Mouse (Mus musculus): Measurements from ENCODE around the gene Lman1l.

Lman1l gene

GRCm38 (mm10) chr9:57617556-57618169 is 2.9 kb downstream of the Lman1l start:
- DNase-seq: no peak

DNA sequence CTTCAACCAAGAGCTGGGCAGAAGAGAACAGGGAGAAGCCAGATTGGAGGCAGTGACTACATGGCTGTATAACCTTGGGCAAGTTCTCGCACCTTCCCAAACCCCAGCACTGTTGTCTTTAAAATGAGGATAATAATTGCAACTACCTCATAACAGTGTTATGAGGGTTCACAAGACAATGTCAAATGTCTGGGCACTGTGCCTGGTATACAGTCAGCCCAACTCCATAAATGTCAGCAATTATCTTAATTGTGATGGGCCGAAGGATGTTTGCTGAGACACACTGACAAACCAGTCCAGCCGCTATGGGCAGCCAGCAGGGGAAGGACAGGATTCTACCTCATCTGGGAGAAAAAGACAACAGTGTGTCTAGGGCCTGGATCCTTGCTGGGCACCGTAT is 5.8 kb downstream of the Lman1l start:
- no peak for DNase-seq

- no peak for DNase-seq
Measured at GRCm38 (mm10) chr9:57613975-57614374, 6.6 kb downstream of the Lman1l start.

- DNase-seq: no peak
Measured at GRCm38 (mm10) chr9:57612587-57612986, 8.0 kb downstream of the Lman1l start.

DNA sequence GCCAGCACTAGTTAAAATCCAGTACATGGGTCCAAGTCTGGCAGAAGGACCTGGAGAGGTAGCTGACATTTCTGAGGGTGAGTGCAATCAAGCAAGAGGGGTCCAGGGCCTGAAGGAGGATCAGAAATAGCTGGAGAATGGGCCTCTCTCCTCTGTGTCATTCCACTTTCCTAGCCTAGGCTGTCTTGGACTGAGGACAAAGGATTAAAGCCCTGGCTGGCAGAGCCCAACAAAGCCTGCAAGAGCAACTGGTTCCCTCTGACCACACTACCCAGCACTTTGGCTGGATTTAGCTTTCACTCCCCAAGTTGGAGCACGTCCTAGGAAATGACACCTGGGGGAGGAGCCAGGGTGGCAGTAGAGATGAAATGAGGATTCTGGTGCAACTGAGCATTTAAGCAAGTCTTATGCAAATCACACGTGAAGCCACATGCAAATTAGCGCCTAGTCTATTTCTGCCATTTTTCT is 10.2 kb downstream of the Lman1l start:
- no peak for DNase-seq

GRCm38 (mm10) chr9:57609803-57610202 is 10.8 kb downstream of the Lman1l start:
- no peak for DNase-seq

- DNase-seq: peak; percentile 36
Measured at GRCm38 (mm10) chr9:57606139-57606851, 14.3 kb downstream of the Lman1l start, which contains the start of gene Cplx3. Gene Cplx3, minus strand, starts transcription at chr9:57606281.

- no peak for DNase-seq
Measured at GRCm38 (mm10) chr9:57605503-57605902, 15.1 kb downstream of the Lman1l start.

- DNase-seq: no peak
Measured at GRCm38 (mm10) chr9:57604875-57605274, 15.7 kb downstream of the Lman1l start.

GRCm38 (mm10) chr9:57602098-57602497 is 18.5 kb downstream of the Lman1l start:
- no peak for DNase-seq

DNA sequence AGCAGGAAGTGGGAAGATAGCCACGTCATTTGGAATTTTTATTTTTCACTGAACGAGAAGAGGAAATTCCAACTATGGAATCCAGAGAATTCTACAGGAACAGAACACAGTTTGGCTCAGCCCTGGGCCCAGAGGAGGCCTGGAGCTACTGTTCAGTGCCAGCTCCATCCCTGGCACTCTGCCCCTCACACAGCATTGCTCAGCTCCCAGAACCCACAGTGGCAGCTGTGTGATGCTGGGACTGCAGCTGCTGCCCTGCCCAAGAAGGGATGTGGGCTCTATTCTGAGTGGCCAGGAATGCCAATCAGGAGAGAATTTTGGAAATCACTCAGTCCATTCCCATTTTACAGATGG is 19.2 kb downstream of the Lman1l start:
- no peak for DNase-seq

GRCm38 (mm10) chr9:57600620-57601352 is 19.8 kb downstream of the Lman1l start:
- DNase-seq: no peak

- DNase-seq: no peak
Measured at GRCm38 (mm10) chr9:57598851-57599563, 21.6 kb downstream of the Lman1l start.

GRCm38 (mm10) chr9:57597929-57598382 is 22.6 kb downstream of the Lman1l start:
- DNase-seq: no peak

- no peak for DNase-seq
Measured at GRCm38 (mm10) chr9:57597265-57597664, 23.3 kb downstream of the Lman1l start.

- no peak for DNase-seq
Measured at GRCm38 (mm10) chr9:57594174-57594509, 26.4 kb downstream of the Lman1l start.

GRCm38 (mm10) chr9:57593454-57594173 is 27.0 kb downstream of the Lman1l start:
- no peak for DNase-seq

- no peak for DNase-seq
Measured at GRCm38 (mm10) chr9:57590726-57591125, 29.8 kb downstream of the Lman1l start.

DNA sequence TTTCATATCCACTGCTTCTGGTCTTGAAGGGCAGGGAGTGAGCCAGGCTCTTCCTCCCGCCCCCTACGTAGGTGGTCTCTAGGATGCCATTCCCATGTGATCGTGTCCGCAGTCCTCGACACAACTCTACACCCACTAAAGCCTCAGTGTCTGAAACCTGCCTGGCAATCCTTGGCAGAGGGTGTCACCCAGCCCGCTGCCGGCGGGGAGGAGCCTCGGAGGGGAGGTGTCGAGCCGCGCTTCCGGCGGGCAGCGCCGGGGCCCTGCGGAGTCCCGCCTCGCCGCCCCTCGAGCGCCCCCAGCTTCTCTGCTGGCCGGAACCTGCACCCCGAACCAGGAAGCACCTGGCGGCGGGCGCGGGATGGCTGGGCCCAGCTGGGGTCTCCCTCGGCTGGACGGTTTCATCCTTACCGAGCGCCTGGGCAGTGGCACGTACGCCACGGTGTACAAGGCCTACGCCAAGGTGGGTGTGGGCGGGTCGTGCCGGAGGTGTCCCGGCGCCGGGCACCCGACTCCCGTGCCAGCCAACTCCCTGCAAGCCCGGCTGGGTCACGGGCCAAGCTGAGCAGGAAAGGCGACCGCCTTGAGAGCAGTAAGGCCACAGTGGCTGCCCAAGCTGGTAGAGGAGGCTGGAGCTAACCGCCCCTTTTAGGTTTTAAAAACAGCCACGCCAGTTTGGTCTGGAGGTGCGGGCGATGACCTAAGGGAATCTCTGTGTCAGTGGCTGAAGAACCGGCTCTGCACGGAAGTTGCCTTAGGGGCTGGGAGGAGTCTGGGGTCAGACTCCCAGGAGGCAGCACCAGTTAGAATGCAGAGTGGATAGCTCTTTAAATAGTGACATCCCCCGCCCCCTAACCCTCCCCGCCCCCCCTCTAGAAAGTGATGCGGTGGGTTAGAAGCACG is 31.1 kb downstream of the Lman1l start, which contains the start of gene Ulk3:
Ulk3 (plus strand) TSS at position 229 of the 903 bp plus-strand sequence.
- peak; percentile 91 for DNase-seq

- DNase-seq: no peak
Measured at GRCm38 (mm10) chr9:57584991-57585390, 35.6 kb downstream of the Lman1l start.

- peak; percentile 19 for DNase-seq
Measured at GRCm38 (mm10) chr9:57577144-57577849, 43.3 kb downstream of the Lman1l start.

All from thymus, postnatal 25 days (tissue).